In the genomic region with DNA sequence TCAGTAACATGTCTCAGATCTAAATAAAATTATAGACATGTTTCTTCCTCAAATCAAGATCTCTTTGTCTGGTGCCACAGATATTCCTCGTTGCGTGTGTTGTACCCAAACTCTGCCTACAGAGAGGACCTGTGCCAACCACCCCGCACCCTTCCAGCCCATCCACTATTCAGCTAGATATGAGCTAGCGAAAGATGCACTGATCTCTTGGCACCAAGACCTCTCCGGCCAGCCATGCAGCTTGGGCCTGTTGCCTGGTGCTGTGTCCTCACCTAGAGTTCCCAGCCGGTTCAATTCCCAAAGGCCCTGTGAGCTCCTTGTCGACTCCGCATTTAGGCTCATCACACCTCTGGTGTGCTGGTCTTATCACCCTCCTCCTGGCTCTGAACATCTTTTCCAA, we compare ENCODE assay signal across 10 mouse cellular contexts.
DNase-seq lines count a peak whose midpoint lies in the region; ATAC-seq lines count a peak whose summit lies in the region.
"Had no signal": no experiment of that assay in that cellular context is flagged by ENCODE, and none has a peak within 500 bp of the region (broad histone marks: within the 10 kb centered on the region; RNA-seq: fewer than 3 reads in every experiment).

No protein-coding gene starts in this region.

- peak; percentile 57 to 67 for DNase-seq in cerebellum, postnatal 10 days
- no peak for DNase-seq in cerebellum, adult 18-20 months
- peak; percentile 45 to 58 for DNase-seq in cerebellum, postnatal 25 days
- DNase-seq: adrenal gland, adult 2 months; adrenal gland, postnatal 10 days; adrenal gland, postnatal 25 days; cerebellum, adult 8-10 months had no signal

- no peak for ATAC-seq in cerebellum, adult (ENCODE audit: insufficient number of reproducible peaks, low FRiP score, low TSS enrichment)
- ATAC-seq: forebrain, embryonic 14.5 days; forebrain, embryonic 16.5 days had no signal

Comparison
In these comparisons a context has a peak if more than half of its experiments do, and no peak if none do; other contexts are left out.
1. DNase-seq: peak in cerebellum, postnatal 10 days (2 of 2) and cerebellum, postnatal 25 days (2 of 2); none in cerebellum, adult 18-20 months (0 of 2).